Mouse (Mus musculus) neural tube, embryonic 12.5 days (tissue): ENCODE data around the gene Pdcd4. TPM values are rescaled to one million over a fixed set of nuclear protein-coding genes. Genes with fewer than 3 reads are reported as not detected.

Source experiments
- ATAC-seq: fragments of 200-750 bp; cut with Nextera tagmentation; 2 replicates; pipeline ENCODE4 v1.8.0; 2017; ENCODE audit warnings: low read depth, mild to moderate bottlenecking, moderate TSS enrichment, moderate library complexity; ENCODE audit not compliant: low FRiP score
- H3K27ac ChIP-seq: fragments of 300-500 bp; sonication (generic); 2 replicates; pipeline ENCODE4 v1.5.1; 2016
- H3K27me3 ChIP-seq: fragments of 300-500 bp; sonication (generic); replicated peaks from 2 replicates; pipeline ENCODE4 v1.6.1; 2016; ENCODE audit warnings: mild to moderate bottlenecking
- H3K36me3 ChIP-seq: fragments of 300-500 bp; sonication (generic); 2 replicates; pipeline ENCODE4 v1.6.1; 2016; ENCODE audit warnings: mild to moderate bottlenecking
- H3K4me1 ChIP-seq: fragments of 300-500 bp; sonication (generic); 2 replicates; pipeline ENCODE4 v1.6.1; 2016
- H3K4me2 ChIP-seq: fragments of 300-500 bp; sonication (generic); replicated peaks from 2 replicates; pipeline ENCODE4 v1.6.1; 2016; ENCODE audit warnings: mild to moderate bottlenecking
- H3K4me3 ChIP-seq: fragments of 300-500 bp; sonication (generic); 2 replicates; pipeline ENCODE4 v1.5.1; 2016
- H3K9ac ChIP-seq: fragments of 300-500 bp; sonication (generic); 2 replicates; pipeline ENCODE4 v1.6.1; 2016; ENCODE audit warnings: mild to moderate bottlenecking
- H3K9me3 ChIP-seq: fragments of 300-500 bp; sonication (generic); 2 replicates; pipeline ENCODE4 v1.6.1; 2016; ENCODE audit warnings: mild to moderate bottlenecking
- WGBS: fragments of 180-500 bp; shearing (Covaris S2); methylation state at CpG from one replicate; pipeline ENCODE4 v1.1.7; 2016; 5-methylcytosine and 5-hydroxymethylcytosine counted together
- polyA plus RNA-seq: library from polyadenylated mRNA; unstranded; fragments of >200 nt; fragmentation: Nextera tagmentation; extraction: Ambion mirVana; gene quantifications from 2 replicates; pipeline ENCODE4 v1.2.1, GENCODE M21; 2016

Pdcd4 gene
- polyA plus RNA-seq = 84.0 and 86.4 TPM in 2 replicates

DNA sequence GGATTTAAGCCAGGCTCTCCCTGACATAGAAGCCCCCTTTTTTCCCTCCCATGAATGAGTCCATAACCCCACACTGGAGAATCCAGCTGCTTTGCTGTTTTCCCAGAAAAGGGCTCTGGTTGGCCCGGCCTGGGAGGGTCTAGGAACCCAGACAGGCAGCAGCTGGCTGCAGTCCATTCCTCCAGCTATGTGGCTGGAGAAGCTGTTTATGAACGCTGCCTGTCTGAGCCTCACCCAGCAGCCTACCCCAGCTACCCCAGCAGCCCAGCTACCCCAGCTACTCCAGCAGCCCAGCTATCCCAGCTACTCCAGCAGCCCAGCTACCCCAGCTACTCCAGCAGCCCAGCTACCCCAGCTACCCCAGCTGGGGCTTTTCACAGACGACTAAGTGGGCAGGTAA lies at the start of gene Pdcd4:
Pdcd4 (plus strand) TSS at position 171 of the 400 bp plus-strand sequence.
- Histone ChIP-seq H3K4me2 (no peak within 1 kb of the TSS), H3K27me3 (no peaks in the 10 kb centered on the region), H3K9me3 (no peaks in the 10 kb centered on the region), H3K4me1 (0 out of 2 replicates have a peak, but pooled peaks cover 5% of the 10 kb centered on the region), H3K9ac (no peak within 1 kb of the TSS), H3K36me3 (no peaks in the 10 kb centered on the region), H3K27ac (no peak within 1 kb of the TSS), H3K4me3 (no peak within 1 kb of the TSS)
- no peak for ATAC-seq
- 64% methylated on average over 3 of the region's 3 CpGs for WGBS

DNA sequence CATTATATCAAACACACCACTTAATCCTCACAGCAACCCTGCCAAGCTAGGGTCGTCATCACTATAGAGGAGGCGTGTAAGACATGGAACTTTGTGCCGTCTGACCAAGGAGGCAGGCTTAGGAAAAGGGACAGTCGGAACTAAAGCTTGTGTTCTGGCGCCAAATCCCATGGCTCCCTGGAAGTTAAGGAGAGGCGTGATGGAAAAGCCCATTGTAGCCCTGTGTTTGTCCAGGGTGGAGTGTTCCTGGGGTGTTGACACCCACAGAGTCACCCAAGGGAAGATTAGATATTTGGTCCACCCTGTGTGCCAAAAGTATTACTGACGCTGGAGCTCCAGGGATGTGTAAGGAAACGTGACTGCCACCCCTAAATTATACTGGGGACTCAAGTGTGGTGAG lies 48.1 kb upstream of the Pdcd4 start:
- no peak overlapping the region for H3K27ac ChIP-seq
- H3K4me1 ChIP-seq = no peaks in the 10 kb centered on the region
- WGBS = 93% methylated on average over 8 of the region's 8 CpGs
- H3K36me3 ChIP-seq = no peaks in the 10 kb centered on the region
- H3K9me3 ChIP-seq = no peaks in the 10 kb centered on the region
- H3K9ac ChIP-seq = no peak overlapping the region
- no peak overlapping the region for H3K4me3 ChIP-seq
- no peak for ATAC-seq
- 0 out of 2 replicates have a peak, but pooled peaks cover 3% of the 10 kb centered on the region for H3K27me3 ChIP-seq
- no peak overlapping the region for H3K4me2 ChIP-seq

DNA sequence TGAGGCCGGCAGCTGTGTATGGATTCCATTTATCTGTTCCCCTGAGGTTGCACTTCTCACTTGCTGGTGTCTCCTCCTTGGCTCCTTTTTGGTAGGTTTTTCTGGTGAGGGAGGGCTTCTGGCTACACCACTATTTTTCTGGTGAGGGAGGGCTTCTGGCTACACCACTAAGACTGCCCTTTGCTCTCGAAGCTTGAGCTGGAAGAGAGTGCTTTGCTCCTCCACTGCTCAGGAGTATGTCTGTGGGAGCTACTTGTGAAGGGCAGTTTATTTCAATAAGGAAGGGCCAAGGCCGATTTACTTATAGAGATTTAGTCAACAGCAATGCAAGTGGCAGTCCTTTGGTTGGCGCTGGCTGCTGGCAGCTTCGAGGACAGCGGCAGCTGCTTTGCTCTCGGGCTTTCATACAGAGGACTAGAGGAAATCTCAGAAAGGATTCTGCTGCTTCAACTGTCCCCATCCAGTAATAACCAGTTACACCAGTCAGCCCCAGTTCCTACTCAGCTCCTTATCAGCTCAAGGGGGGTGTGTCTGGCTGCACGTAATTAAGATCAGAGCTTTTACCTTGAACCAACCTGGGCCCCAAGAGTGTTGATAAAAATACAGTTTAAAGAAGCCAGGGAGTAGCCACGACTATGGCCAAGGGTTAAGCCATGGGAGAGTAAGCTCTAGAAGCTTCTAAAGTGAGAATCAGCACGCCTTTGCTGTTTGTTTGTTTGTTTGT lies 43.6 kb upstream of the Pdcd4 start:
- Histone ChIP-seq H3K4me2 (no peak overlapping the region), H3K27me3 (0 out of 2 replicates have a peak, but pooled peaks cover 5% of the 10 kb centered on the region), H3K4me1 (peaks cover 20% of the 10 kb centered on the region), H3K9ac (no peak overlapping the region), H3K4me3 (no peak overlapping the region), H3K9me3 (no peaks in the 10 kb centered on the region), H3K36me3 (no peaks in the 10 kb centered on the region), H3K27ac (no peak overlapping the region)
- WGBS = 90% methylated on average over 10 of the region's 10 CpGs
- ATAC-seq = no peak

DNA sequence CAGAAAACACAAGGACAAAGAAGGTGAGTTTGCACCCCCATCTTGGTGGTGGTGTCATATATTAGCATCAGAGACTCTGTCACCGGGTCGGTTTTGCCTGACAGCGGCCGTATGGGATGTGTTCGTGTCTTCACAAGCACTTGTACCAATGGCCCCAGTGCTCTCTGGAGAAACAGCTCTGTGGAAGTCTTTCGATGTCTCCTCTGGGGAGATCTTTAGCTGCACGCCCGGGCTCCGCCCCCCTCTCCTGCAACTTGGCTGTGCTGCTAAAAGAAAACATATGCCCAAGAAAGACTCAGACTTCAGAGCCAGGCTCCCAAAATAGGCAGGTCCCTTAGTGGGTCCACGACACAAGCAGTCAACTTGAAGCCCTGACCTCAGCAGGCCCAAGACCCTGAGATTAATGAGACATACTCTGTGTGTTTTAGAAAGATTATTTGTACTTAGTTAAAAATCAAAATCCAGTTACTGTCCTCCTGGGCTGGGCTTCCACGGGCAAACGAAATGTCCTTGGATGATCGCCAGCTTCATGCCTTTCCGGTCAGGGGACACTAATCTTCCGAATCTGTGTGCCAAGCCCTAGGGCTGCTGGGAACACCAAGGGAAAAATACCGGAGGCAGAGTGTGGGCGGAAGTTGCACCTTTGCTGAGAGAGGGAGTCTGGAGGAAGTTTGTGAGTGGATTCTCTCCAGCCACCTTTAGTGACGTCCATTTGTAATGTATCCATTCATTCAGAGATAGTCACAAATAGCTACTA lies 41.7 kb upstream of the Pdcd4 start:
- 71% methylated on average over 18 of the region's 18 CpGs for WGBS
- Histone ChIP-seq H3K4me3 (no peak overlapping the region), H3K4me1 (peaks cover 24% of the 10 kb centered on the region), H3K27me3 (peaks cover 11% of the 10 kb centered on the region; the same call in 1 of the 2 replicates), H3K27ac (no peak overlapping the region), H3K4me2 (no peak overlapping the region), H3K36me3 (no peaks in the 10 kb centered on the region), H3K9me3 (no peaks in the 10 kb centered on the region), H3K9ac (no peak overlapping the region)
- no peak for ATAC-seq

DNA sequence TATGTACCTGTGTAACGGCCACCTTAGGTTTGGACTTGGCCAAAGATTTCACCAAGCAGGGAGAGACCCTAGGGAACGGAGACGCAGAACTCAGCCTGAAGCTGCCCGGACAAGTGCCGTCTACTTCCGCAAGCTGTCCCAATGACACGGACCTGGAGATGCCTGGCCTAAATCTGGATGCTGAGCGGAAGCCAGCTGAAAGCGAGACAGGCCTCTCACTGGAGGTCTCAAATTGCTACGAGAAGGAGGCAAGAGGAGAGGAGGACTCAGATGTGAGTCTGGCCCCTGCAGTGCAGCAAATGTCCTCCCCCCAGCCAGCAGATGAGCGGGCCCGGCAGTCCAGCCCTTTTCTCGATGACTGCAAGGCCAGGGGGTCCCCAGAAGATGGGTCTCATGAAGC lies 40.7 kb upstream of the Pdcd4 start:
- Histone ChIP-seq H3K9me3 (no peaks in the 10 kb centered on the region), H3K27me3 (peaks cover 11% of the 10 kb centered on the region; the same call in 1 of the 2 replicates), H3K4me2 (no peak overlapping the region), H3K4me1 (peaks cover 24% of the 10 kb centered on the region), H3K27ac (no peak overlapping the region), H3K9ac (no peak overlapping the region), H3K36me3 (no peaks in the 10 kb centered on the region), H3K4me3 (no peak overlapping the region)
- 87% methylated on average over 13 of the region's 13 CpGs for WGBS
- no peak for ATAC-seq

DNA sequence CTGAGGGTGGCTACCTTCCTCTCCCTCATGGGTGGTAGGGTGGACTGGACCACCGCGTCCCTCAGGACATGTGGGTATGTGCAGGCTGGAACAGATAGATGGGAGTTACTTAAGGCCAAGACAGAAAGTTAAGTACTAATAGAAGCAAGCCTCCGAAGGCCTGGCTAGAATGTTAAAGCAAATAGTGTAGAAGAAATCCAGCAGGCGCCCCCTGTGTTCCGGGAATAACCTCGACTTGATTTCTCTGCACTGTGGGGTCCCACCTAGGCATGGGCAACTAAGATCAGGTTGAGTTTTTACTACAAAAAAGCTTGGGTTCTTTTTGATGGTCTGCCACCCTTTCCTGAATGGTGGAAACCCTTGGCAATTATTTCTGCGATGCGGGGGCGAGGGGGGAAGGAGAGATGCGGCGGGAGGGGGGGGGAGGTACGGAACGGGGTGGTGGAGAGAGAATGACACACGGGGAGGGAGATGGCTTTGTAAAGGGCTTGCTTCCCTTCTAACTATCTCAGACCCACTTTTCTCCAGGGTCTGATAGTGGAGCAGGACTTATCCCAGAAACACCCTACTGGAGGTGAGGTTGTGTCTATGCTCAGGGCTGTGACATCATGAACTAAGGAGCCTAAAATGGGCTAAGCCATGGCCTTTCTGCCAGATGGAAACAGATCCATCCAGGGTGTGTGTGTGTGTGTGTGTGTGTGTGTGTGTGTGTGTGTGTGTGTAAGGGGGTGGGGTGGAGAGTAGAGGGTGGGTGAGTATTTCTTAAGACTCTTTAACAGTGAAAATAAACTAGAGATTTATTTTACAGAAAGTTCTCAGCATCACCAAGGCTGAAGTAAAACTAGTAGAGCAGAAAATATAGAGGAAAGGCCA lies 40.0 kb upstream of the Pdcd4 start:
- Histone ChIP-seq H3K27ac (no peak overlapping the region), H3K4me1 (peaks cover 24% of the 10 kb centered on the region), H3K9ac (no peak overlapping the region), H3K9me3 (no peaks in the 10 kb centered on the region), H3K36me3 (no peaks in the 10 kb centered on the region), H3K4me3 (no peak overlapping the region), H3K27me3 (peaks cover 11% of the 10 kb centered on the region; the same call in 1 of the 2 replicates), H3K4me2 (peak overlapping the region; percentile 51)
- peak; percentile 43 for ATAC-seq
- 84% methylated on average over 14 of the region's 14 CpGs for WGBS

DNA sequence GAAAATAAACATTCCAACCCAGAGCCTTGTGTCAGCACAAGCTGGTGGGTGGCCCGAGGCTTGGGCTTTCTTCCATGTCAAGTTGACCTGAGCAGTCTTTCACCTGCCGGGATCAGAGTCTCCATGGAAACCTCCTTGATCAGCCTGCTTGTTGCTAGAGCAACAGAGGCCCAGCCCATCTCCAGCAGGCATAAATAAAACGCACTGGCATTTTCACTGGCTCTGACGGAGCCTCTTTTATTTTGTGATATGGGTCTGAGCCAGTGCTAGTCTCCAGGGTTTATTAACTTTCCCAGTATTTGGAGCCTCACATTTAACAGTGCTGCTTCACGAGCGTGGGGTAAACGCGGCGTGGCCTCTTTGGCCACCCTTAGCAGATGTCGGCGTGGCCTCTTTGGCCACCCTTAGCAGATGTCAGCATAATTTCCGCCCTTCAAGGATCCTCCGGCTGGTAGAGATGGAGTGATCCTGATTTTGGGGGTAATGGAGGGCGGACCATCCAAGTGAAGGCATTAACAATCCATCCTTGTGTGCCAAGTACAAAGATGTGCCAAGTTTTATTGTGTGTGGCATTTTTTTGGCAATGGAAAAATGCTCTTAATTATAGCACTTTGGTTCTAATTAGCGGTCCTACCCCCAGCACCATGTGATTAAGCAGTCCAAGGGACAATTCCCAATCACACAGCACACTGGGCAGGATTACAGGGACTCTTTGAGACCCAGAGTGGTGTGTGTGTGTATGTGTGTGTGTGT lies 39.2 kb upstream of the Pdcd4 start:
- H3K4me2 ChIP-seq = peak overlapping the region; percentile 51
- H3K27me3 ChIP-seq = peaks cover 11% of the 10 kb centered on the region; the same call in 1 of the 2 replicates

DNA sequence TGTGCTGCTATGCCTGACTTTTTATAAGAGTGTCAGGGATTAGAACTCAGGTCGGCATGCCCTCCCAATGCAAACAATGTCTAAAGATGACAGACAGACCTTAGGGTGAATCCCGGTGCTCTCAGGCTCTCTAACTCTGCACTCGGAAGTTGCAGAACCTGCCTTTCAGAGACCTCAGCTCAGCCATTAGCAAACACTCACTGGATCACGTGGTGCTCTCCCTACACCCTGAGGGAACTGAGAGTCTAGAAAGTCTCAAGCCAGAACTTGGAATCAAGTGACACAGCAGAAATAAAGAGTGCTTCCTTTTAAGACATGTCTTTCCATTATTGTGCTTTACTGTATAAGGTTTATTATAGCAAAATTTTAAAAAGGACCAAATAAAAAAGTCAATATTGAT lies 37.1 kb upstream of the Pdcd4 start:
- no peak overlapping the region for H3K27ac ChIP-seq
- no peaks in the 10 kb centered on the region for H3K36me3 ChIP-seq
- no peaks in the 10 kb centered on the region for H3K9me3 ChIP-seq
- H3K4me3 ChIP-seq = no peak overlapping the region
- H3K4me2 ChIP-seq = no peak overlapping the region
- ATAC-seq = no peak
- no peak overlapping the region for H3K9ac ChIP-seq
- H3K4me1 ChIP-seq = peaks cover 24% of the 10 kb centered on the region
- peaks cover 6% of the 10 kb centered on the region; the same call in 1 of the 2 replicates for H3K27me3 ChIP-seq
- WGBS = 84% methylated on average over 4 of the region's 4 CpGs

More for the DNA sequence above, 39.2 kb upstream of the Pdcd4 start:
- H3K27ac ChIP-seq = peak overlapping the region; percentile 74; the same call in 1 of the 2 replicates
- peak; percentile 89 for ATAC-seq
- WGBS = 23% methylated on average over 15 of the region's 15 CpGs
- 0 out of 2 replicates have a peak overlapping the region, but pooled peaks have one; percentile 17 for H3K9ac ChIP-seq
- no peak overlapping the region for H3K4me3 ChIP-seq
- no peaks in the 10 kb centered on the region for H3K36me3 ChIP-seq
- no peaks in the 10 kb centered on the region for H3K9me3 ChIP-seq
- H3K4me1 ChIP-seq = peaks cover 24% of the 10 kb centered on the region

DNA sequence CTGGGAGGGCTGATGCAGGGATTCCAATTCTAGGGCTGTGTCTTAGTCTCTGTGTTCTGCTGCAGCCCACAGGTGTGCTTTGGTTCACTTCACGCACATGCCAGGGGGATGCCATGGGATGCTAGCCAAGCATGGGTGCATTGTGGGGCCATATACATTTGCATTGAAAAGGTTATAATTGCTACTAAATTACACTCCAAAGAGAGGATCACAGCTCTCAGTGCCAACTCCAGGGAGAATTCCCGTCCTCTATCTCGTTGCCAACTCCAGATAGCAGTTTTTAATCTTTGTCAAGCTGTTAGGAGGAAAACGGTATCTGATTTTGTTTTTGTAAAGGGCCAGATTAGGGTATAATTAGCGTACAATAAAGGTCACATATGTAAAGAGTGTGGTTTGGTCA lies 36.2 kb upstream of the Pdcd4 start:
- no peak overlapping the region for H3K27ac ChIP-seq
- WGBS = 85% methylated on average over 5 of the region's 5 CpGs
- H3K4me1 ChIP-seq = peaks cover 19% of the 10 kb centered on the region

DNA sequence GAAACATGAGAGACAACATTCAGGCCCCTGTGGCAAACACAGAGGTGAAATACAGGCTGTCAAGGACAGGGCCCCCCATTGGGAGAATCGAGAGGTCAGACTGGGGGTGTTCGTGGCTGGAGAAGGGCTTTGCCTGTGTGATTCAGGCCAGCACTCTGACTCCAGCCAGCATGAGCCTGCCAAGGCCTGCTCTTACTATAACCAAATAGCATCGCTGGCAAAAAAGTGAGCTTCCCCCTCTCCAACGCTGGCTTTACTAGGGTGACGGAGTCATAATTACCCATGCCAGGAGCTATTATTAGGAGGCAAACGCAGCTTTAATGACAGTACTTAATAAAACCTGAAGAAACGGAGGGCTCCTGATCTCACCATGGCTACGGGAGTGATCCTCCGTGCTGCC lies 35.2 kb upstream of the Pdcd4 start:
- peaks cover 6% of the 10 kb centered on the region; the same call in 1 of the 2 replicates for H3K27me3 ChIP-seq
- peaks cover 19% of the 10 kb centered on the region for H3K4me1 ChIP-seq
- H3K4me3 ChIP-seq = no peak overlapping the region
- no peak overlapping the region for H3K4me2 ChIP-seq
- H3K9me3 ChIP-seq = no peaks in the 10 kb centered on the region
- 59% methylated on average over 9 of the region's 9 CpGs for WGBS
- ATAC-seq = no peak
- H3K27ac ChIP-seq = no peak overlapping the region
- H3K9ac ChIP-seq = no peak overlapping the region
- H3K36me3 ChIP-seq = no peaks in the 10 kb centered on the region

More for the DNA sequence above, 36.2 kb upstream of the Pdcd4 start:
- Histone ChIP-seq H3K4me3 (no peak overlapping the region), H3K9ac (no peak overlapping the region), H3K4me2 (no peak overlapping the region), H3K27me3 (peaks cover 6% of the 10 kb centered on the region; the same call in 1 of the 2 replicates), H3K9me3 (no peaks in the 10 kb centered on the region), H3K36me3 (no peaks in the 10 kb centered on the region)
- ATAC-seq = no peak

DNA sequence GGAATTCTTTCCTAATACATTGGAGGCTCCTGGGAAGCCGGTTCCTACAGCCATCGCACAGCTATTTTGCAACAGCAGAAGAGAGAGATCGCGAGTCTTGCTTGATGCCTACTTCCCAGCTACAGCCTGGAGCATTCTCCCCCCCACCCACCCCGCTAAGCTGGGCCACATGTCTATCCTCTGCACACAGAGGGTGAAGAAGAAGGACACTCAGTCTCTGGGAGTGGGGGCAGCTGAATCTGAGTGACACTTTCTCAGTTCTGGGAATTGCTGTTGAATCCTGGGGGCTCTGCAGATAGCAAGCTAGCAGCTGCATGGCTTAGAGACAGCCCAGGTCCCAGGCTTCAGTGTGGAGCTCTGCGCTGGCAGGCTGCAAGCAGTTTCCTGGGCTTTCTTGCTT lies 34.1 kb upstream of the Pdcd4 start:
- Histone ChIP-seq H3K27me3 (peaks cover 6% of the 10 kb centered on the region; the same call in 1 of the 2 replicates), H3K4me1 (peaks cover 10% of the 10 kb centered on the region), H3K4me3 (no peak overlapping the region), H3K36me3 (no peaks in the 10 kb centered on the region), H3K4me2 (no peak overlapping the region), H3K9ac (no peak overlapping the region), H3K9me3 (no peaks in the 10 kb centered on the region), H3K27ac (no peak overlapping the region)
- ATAC-seq = no peak
- WGBS = 84% methylated on average over 6 of the region's 6 CpGs
